Mouse (Mus musculus) hematopoietic stem cell, adult 5-6 weeks (primary cell): ENCODE results near the gene Anapc16. TPM values are rescaled to one million over a fixed set of nuclear protein-coding genes. Genes with fewer than 3 reads are reported as not detected.

ENCODE experiments used
- ATAC-seq, 2 experiments: fragments of 125-278 bp in 1 of 2; replicated peaks in 1 of 2; 2 replicates each; pipeline ENCODE4 v1.8.0; 2016 to 2017; ENCODE audit warnings: inconsistent platforms in 2 of 2, mild to moderate bottlenecking in 2 of 2, moderate number of reproducible peaks in 2 of 2, low read depth in 1 of 2, moderate TSS enrichment in 1 of 2; ENCODE audit not compliant: low FRiP score in 2 of 2, poor library complexity in 2 of 2, severe bottlenecking in 2 of 2, insufficient read depth in 1 of 2, low TSS enrichment in 1 of 2
- total RNA-seq: library from RNA; stranded (forward); fragments of 172-1452, 232-1000 nt; gene quantifications from 2 replicates; pipeline ENCODE4 v1.2.3, GENCODE M21; 2017

Gene Anapc16
- total RNA-seq, 1 experiment from 2014 or later, result 44.3 TPM

- ATAC-seq, result no peak
These were observed 57.5 kb downstream of the Anapc16 start for GRCm38 (mm10) chr10:59945416-59945815.

- ATAC-seq, result peak; percentile 62 to 82
These were observed 59.4 kb downstream of the Anapc16 start for GRCm38 (mm10) chr10:59943421-59943989.

- ATAC-seq, result no peak; a peak in 1 of 4 replicates
These were observed 60.0 kb downstream of the Anapc16 start for GRCm38 (mm10) chr10:59942847-59943420.

GRCm38 (mm10) chr10:59942281-59942846, 60.6 kb downstream of the Anapc16 start:
- no peak for ATAC-seq

GRCm38 (mm10) chr10:59939081-59939480, 63.9 kb downstream of the Anapc16 start:
- no peak for ATAC-seq

GRCm38 (mm10) chr10:59938662-59939061, 64.3 kb downstream of the Anapc16 start:
- ATAC-seq, result no peak

Other genes starting within 250 kb of the Anapc16 start
- gene Dnajb12, start 123.6 kb downstream of the Anapc16 start, total RNA-seq, result 24.3 and 26.6 TPM in 2 replicates
- gene Ddit4, start 51.3 kb downstream of the Anapc16 start, total RNA-seq, result 2.5 and 7.9 TPM in 2 replicates
- gene Ascc1, start 330 bp downstream of the Anapc16 start, total RNA-seq, result 35.5 and 50.8 TPM in 2 replicates
- 0.50 TPM in 1 of 2 replicates, not detected in the other for gene Spock2, start 103.1 kb upstream of the Anapc16 start, total RNA-seq
- gene Chst3, start 216.1 kb upstream of the Anapc16 start, total RNA-seq, result 0.10 and 0.31 TPM in 2 replicates